Mouse (Mus musculus): ENCODE measurements around the gene Prkrip1. TPM values are rescaled to one million over a fixed set of nuclear protein-coding genes. Genes with fewer than 3 reads are reported as not detected.
"Not testable (repeated sequence)": the region's sequence is repeated elsewhere in the genome, so short reads cannot be mapped to it uniquely, and the experiment has no call there.

Prkrip1 gene
- polyA plus RNA-seq, 1 experiment, result 67.8 TPM

DNA sequence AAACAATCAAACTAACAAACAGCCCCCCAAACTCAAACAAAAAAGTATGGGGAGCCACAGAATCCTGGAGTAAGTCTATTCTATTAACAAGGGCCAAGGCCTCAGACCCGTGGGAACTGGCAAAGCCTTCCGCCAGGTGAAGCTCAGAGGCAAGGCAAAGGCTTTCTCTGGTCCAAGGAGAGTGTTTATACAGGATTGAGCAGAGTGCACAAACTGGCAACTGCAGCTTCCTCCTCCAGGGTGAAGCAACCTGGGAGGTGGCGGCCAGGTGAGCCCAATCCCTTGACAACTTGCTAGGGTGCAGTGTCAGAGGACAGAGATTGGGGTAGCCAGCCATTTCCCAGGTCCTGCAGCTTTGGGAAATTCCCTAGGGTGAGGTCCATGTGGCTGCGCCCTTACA lies 31.5 kb downstream of the Prkrip1 start:
- no peak for TF ChIP-seq GATA1 (IDR thresholded peaks at IDR 0.05; ENCODE audit: borderline replicate concordance, low read length)
- TF ChIP-seq FLI1 (IDR thresholded peaks at IDR 0.05; ENCODE audit: low read length), result no peak
- Histone ChIP-seq H3K27me3 (replicated peaks) (no peaks in the 10 kb centered on the region), H3K4me1 (peaks cover 58% of the 10 kb centered on the region), H3K4me3 (replicated peaks) (no peak overlapping the region), H3K9me3 (peaks cover 6% of the 10 kb centered on the region), H3K36me3 (replicated peaks; ENCODE audit: low read length) (peaks cover 66% of the 10 kb centered on the region)

DNA sequence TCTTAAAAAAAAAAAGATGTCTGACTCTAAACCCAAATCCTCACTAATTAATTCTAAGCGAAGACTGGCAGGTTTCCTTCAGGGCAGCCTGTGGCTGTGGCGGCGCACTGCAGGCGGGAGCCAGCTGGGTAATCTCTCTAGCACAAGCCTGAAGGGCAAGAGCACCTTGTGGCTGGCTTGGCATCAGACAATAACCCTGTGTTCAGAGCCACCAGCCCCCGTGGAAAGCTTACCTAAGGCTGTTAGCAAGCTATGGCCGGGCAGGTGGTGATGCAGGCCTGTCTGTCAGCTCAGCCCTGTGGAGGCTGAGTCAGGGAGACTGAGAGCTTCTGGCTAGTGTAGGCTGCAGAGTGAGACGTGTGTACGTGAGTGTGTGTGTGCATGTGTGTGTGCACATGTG lies 33.5 kb downstream of the Prkrip1 start:
- peaks cover 86% of the 10 kb centered on the region for H3K36me3 ChIP-seq (replicated peaks; ENCODE audit: low read length)
- peaks cover 6% of the 10 kb centered on the region for H3K9me3 ChIP-seq
- peaks cover 44% of the 10 kb centered on the region for H3K4me1 ChIP-seq
- H3K4me3 ChIP-seq (replicated peaks), result no peak overlapping the region
- TF ChIP-seq FLI1 (IDR thresholded peaks at IDR 0.05; ENCODE audit: low read length) (no peak), GATA1 (IDR thresholded peaks at IDR 0.05; ENCODE audit: borderline replicate concordance, low read length) (no peak)
- no peaks in the 10 kb centered on the region for H3K27me3 ChIP-seq (replicated peaks)

DNA sequence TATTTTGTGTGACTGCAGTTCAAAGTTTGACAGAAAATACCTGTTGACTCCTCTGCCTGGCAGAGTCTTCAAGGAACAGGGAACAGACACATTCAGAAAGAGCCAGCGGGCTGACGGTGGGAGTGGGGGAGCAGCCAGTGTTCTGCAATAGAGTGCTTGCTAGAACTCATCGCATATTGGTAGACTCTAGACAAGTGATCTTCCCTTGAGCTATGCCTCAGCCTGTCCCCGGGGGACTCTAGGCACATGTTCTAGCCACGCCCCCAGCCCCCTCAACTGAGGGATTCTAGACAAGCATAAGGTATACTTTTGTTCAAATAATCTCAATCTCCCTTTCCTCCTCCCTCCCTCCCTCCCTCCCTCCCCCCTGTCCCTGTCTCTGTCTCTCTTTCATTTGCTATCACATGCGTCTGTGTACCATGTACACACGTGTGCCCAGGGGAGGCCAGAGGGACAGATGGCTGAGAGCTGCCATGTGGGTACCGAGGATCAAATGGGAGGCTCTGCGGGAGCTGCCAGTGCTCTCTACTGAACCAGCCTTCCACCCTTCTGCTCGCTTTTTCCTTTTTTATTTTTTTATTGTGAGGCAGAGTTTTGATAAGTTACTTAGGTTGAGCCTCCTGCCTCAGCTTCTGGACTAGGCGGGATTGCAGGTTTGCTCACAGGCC lies 34.8 kb downstream of the Prkrip1 start:
- peaks cover 89% of the 10 kb centered on the region for H3K36me3 ChIP-seq (replicated peaks; ENCODE audit: low read length)
- TF ChIP-seq FLI1 (IDR thresholded peaks at IDR 0.05; ENCODE audit: low read length) (no peak), GATA1 (IDR thresholded peaks at IDR 0.05; ENCODE audit: borderline replicate concordance, low read length) (no peak)
- no peaks in the 10 kb centered on the region for H3K27me3 ChIP-seq (replicated peaks)
- peaks cover 6% of the 10 kb centered on the region for H3K9me3 ChIP-seq
- H3K4me1 ChIP-seq, result peaks cover 40% of the 10 kb centered on the region
- H3K4me3 ChIP-seq (replicated peaks), result no peak overlapping the region

DNA sequence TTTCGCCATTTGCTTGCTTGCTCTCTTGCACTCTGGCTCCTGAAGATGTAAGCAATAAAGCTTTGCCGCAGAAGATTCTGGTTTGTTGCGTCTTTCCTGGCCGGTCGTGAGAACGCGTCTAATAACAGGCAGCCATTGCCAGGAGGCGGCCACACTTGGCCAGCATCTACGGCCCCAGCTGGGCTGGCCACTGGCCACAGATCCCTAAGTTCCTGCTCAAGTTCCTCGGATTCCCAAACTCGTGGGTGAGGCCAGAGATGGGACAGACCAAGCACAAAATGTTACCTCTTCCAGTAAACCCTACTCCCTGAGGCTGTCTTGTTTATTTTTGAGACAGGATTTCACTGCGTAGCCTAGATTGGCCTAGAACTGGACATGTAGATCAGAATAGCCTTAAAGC lies 38.7 kb downstream of the Prkrip1 start:
- Histone ChIP-seq H3K4me1 (peaks cover 13% of the 10 kb centered on the region), H3K36me3 (replicated peaks; ENCODE audit: low read length) (peaks cover 56% of the 10 kb centered on the region)
- H3K9me3 ChIP-seq; H3K4me3 ChIP-seq (replicated peaks); H3K27me3 ChIP-seq (replicated peaks): not testable (repeated sequence)

DNA sequence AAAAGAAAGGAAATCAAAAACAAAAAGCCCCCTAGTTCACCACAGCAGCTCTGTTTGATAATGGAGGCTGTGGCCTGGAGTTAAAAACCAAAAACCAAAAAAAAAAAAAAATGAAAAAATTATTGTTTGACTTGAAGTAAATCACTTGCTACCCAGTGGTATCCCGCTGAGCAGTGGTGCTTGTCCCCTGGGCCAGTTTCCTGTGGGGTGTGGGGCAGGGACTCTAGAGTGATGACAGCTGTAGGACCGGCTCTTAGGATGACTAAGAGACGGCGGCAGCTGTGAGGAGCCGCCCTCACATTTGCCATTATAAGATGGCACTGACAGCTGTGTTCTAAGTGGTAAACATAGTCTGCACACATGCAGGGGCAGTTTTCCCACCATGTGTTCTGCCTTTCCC lies 43.4 kb downstream of the Prkrip1 start:
- Histone ChIP-seq H3K9me3 (no peaks in the 10 kb centered on the region), H3K4me3 (replicated peaks) (no peak overlapping the region), H3K27me3 (replicated peaks) (no peaks in the 10 kb centered on the region), H3K36me3 (replicated peaks; ENCODE audit: low read length) (peaks cover 47% of the 10 kb centered on the region), H3K4me1 (peaks cover 49% of the 10 kb centered on the region)
- no peak for TF ChIP-seq FLI1 (IDR thresholded peaks at IDR 0.05; ENCODE audit: low read length)
- TF ChIP-seq GATA1 (IDR thresholded peaks at IDR 0.05; ENCODE audit: borderline replicate concordance, low read length), result no peak

DNA sequence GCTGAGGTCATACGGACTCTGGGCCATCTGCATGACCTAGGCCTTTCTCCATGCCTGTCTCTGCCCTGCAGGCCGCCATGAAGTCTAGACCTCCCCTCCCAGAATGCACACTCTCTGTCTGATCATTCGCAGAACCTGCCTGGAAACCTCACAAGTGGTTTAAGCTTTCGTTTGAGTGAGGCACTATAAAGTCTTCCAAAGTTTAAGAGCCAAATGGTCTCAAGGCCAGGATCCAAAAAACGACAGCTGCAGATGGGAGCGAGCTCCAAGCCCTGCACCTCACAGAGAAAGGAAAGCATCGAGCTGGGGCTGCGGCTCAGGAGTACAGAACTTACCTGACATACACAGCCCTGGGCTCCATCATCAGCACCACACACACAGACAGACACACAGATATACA lies 46.4 kb downstream of the Prkrip1 start:
- H3K36me3 ChIP-seq (replicated peaks; ENCODE audit: low read length), result peaks cover 46% of the 10 kb centered on the region
- TF ChIP-seq GATA1 (IDR thresholded peaks at IDR 0.05; ENCODE audit: borderline replicate concordance, low read length), result no peak
- no peak for TF ChIP-seq FLI1 (IDR thresholded peaks at IDR 0.05; ENCODE audit: low read length)
- no peaks in the 10 kb centered on the region for H3K9me3 ChIP-seq
- peak overlapping the region; percentile 47 for H3K4me3 ChIP-seq (replicated peaks)
- H3K4me1 ChIP-seq, result peaks cover 73% of the 10 kb centered on the region
- no peaks in the 10 kb centered on the region for H3K27me3 ChIP-seq (replicated peaks)

DNA sequence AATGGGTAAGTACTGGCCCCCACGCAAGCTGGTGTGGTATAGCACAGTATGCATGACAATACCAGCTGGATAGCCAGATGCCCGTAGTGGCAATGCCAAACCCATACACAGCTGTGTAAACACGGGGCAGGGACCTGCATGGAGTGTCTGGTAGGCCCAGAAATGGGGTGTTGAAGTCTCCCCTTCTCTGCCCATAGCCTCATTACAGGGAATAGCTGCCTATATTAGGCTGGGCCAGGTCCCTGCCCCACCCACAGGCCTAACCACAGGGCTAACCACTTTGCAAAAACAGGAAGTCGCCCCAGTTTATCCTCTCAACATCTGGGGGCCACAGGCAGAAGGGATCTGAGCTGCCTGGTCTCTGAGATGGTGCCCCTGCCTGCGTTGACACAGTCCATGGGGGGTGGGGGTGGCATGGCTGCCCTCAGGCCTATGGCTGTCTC lies 49.6 kb downstream of the Prkrip1 start:
- Histone ChIP-seq H3K4me1 (peaks cover 92% of the 10 kb centered on the region), H3K36me3 (replicated peaks; ENCODE audit: low read length) (peaks cover 36% of the 10 kb centered on the region)
- not testable (repeated sequence) for H3K9me3 ChIP-seq; H3K4me3 ChIP-seq (replicated peaks); H3K27me3 ChIP-seq (replicated peaks)

DNA sequence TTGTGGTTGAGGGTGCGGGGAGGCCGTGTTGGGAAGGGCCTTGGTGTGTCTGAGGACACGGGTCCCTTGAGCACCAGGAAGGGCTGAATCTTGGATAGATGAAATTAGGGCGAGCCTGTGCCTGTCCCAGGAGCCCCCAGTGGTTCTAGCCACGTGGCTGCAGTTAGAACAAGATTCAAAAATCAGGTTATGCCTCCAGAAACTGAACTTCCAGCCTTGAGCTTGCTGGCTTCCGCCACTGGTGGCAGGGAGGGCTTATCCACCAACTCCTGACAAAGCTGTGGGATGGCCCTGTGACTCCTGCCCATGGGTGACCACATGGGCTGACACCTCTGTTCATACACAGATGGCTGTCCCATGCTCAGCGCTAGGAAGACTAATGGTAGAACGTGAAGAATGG lies 51.1 kb downstream of the Prkrip1 start:
- TF ChIP-seq FLI1 (IDR thresholded peaks at IDR 0.05; ENCODE audit: low read length) (no peak), GATA1 (IDR thresholded peaks at IDR 0.05; ENCODE audit: borderline replicate concordance, low read length) (no peak)
- H3K27me3 ChIP-seq (replicated peaks), result no peaks in the 10 kb centered on the region
- H3K4me1 ChIP-seq, result peaks cover 91% of the 10 kb centered on the region
- peak overlapping the region; percentile 28 for H3K4me3 ChIP-seq (replicated peaks)
- H3K36me3 ChIP-seq (replicated peaks; ENCODE audit: low read length), result peaks cover 25% of the 10 kb centered on the region
- H3K9me3 ChIP-seq, result no peaks in the 10 kb centered on the region

DNA sequence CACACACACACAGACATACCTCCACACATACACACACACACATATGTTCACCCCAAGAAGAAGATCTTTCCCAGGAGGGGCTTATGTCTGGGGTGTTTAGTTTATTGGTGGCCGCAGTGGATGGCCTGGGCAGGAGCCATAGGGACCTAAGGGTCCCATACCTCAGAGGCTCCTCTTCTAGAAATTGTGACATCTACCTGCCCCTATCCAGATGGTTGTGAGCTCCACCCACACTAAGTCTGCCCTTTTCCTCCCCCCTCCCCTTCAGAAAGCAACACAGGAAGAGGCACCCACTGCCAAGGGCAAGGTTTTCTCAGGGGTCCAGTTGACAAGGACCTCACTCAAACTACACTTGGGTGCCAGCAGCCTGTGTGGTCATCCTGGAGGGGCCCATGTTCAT lies 51.8 kb downstream of the Prkrip1 start:
- peaks cover 83% of the 10 kb centered on the region for H3K4me1 ChIP-seq
- TF ChIP-seq FLI1 (IDR thresholded peaks at IDR 0.05; ENCODE audit: low read length), result no peak
- no peak for TF ChIP-seq GATA1 (IDR thresholded peaks at IDR 0.05; ENCODE audit: borderline replicate concordance, low read length)
- H3K4me3 ChIP-seq (replicated peaks), result no peak overlapping the region
- peaks cover 25% of the 10 kb centered on the region for H3K36me3 ChIP-seq (replicated peaks; ENCODE audit: low read length)
- H3K9me3 ChIP-seq, result no peaks in the 10 kb centered on the region
- no peaks in the 10 kb centered on the region for H3K27me3 ChIP-seq (replicated peaks)

DNA sequence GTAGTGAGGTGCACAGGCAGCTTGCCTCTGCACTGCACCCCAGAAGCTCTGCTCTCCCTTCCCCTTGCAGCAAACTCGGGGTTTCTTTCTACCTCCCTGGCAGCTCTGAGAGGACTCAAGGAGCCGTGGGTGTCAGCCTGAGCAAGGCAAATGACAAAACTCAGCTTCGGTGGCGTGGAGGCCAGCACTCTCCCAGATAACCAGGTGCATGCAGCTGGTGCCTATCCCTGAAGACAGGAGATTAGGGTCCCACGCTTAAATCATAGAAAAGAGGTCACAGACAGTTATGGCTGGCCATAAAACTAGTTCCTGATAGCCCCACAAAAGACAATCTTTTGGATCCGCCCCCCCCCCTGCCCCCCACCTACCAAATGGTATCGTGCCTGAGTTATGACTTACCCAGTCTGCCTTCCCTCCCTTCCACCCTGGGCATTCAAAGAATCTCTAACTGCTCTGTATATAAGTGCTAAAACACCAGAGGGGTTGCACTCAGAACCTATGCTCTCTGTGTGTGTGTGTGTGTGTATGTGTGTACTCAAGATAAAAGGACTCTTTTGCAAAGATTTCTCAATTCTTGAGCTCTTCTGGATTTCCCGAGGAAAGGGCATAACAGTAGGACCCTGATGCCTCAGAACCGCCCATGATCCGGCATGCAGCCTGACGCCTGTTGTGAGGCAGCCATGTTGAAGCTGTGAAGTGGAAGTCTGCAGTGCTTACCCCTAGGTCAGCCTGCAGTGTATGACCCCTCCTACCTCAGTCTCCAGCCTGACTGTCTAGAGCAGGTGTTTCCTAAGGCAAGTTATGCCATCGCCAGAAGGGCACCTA lies 53.9 kb downstream of the Prkrip1 start:
- TF ChIP-seq GATA1 (IDR thresholded peaks at IDR 0.05; ENCODE audit: borderline replicate concordance, low read length), result no peak
- TF ChIP-seq FLI1 (IDR thresholded peaks at IDR 0.05; ENCODE audit: low read length), result no peak
- Histone ChIP-seq H3K27me3 (replicated peaks) (no peaks in the 10 kb centered on the region), H3K4me3 (replicated peaks) (peak overlapping the region; percentile 50), H3K4me1 (peaks cover 71% of the 10 kb centered on the region), H3K9me3 (no peaks in the 10 kb centered on the region), H3K36me3 (replicated peaks; ENCODE audit: low read length) (peaks cover 40% of the 10 kb centered on the region)

Measured in megakaryocyte, embryonic 14.5 days (primary cell).